Mouse (Mus musculus) heart, postnatal 0 days (tissue): Measurements from ENCODE around the gene Als2cr12.

Experiments used
- CTCF ChIP-seq: IDR thresholded peaks from 2 replicates; pipeline ENCODE4 v1.5.1; 2016; ENCODE audit warnings: antibody characterized with exemption, control low read depth, low read depth
- EP300 ChIP-seq: IDR thresholded peaks from 2 replicates; pipeline ENCODE4 v1.6.1; 2016; ENCODE audit warnings: antibody characterized with exemption, low read depth

- no peak for TF ChIP-seq CTCF
- TF ChIP-seq EP300: peak; percentile 51
Observed at GRCm38 (mm10) chr1:58711365-58712016, 15.7 kb upstream of the Als2cr12 start, which contains the start of gene Cflar.
